Mouse (Mus musculus): ENCODE measurements around the gene Usp10.
A peak's percentile ranks its signal among the peaks of the same experiment; 100 is the strongest.

The Usp10 gene

GRCm38 (mm10) chr8:119909944-119910546, at the start of gene Usp10:
Gene Usp10 (plus strand): TSS chr8:119910360.
- DNase-seq (ENCODE audit: low spot score): no peak

- DNase-seq (ENCODE audit: low spot score): peak; percentile 96
Measured at GRCm38 (mm10) chr8:119861706-119862389, 48.3 kb upstream of the Usp10 start, which contains the start of gene Klhl36. Gene Klhl36 (plus strand): TSS chr8:119862266.

- DNase-seq (ENCODE audit: low spot score): no peak
Measured at GRCm38 (mm10) chr8:119862390-119862734, 47.8 kb upstream of the Usp10 start.

GRCm38 (mm10) chr8:119862749-119863148, 47.4 kb upstream of the Usp10 start:
- DNase-seq (ENCODE audit: low spot score): no peak

GRCm38 (mm10) chr8:119869616-119870015, 40.5 kb upstream of the Usp10 start:
- no peak for DNase-seq (ENCODE audit: low spot score)

GRCm38 (mm10) chr8:119873181-119873580, 37.0 kb upstream of the Usp10 start:
- no peak for DNase-seq (ENCODE audit: low spot score)

GRCm38 (mm10) chr8:119881301-119881700, 28.9 kb upstream of the Usp10 start:
- DNase-seq (ENCODE audit: low spot score): no peak

- no peak for DNase-seq (ENCODE audit: low spot score)
Measured at GRCm38 (mm10) chr8:119881917-119882316, 28.2 kb upstream of the Usp10 start.

- no peak for DNase-seq (ENCODE audit: low spot score)
Measured at GRCm38 (mm10) chr8:119883281-119883680, 26.9 kb upstream of the Usp10 start.

GRCm38 (mm10) chr8:119885612-119886011, 24.5 kb upstream of the Usp10 start:
- DNase-seq (ENCODE audit: low spot score): no peak

- no peak for DNase-seq (ENCODE audit: low spot score)
Measured at GRCm38 (mm10) chr8:119887130-119887529, 23.0 kb upstream of the Usp10 start.

- DNase-seq (ENCODE audit: low spot score): no peak
Measured at GRCm38 (mm10) chr8:119888012-119888411, 22.1 kb upstream of the Usp10 start.

- no peak for DNase-seq (ENCODE audit: low spot score)
Measured at GRCm38 (mm10) chr8:119897069-119897468, 13.1 kb upstream of the Usp10 start.

- DNase-seq (ENCODE audit: low spot score): no peak
Measured at GRCm38 (mm10) chr8:119897933-119898332, 12.2 kb upstream of the Usp10 start.

GRCm38 (mm10) chr8:119901349-119901748, 8.8 kb upstream of the Usp10 start:
- DNase-seq (ENCODE audit: low spot score): no peak

GRCm38 (mm10) chr8:119901952-119902351, 8.2 kb upstream of the Usp10 start:
- no peak for DNase-seq (ENCODE audit: low spot score)

GRCm38 (mm10) chr8:119904323-119904911, 5.7 kb upstream of the Usp10 start:
- DNase-seq (ENCODE audit: low spot score): no peak

- DNase-seq (ENCODE audit: low spot score): peak; percentile 92
Measured at GRCm38 (mm10) chr8:119910547-119911257, 542 bp downstream of the Usp10 start, which contains the start of gene Gm20388. Gene Gm20388 (plus strand): TSS chr8:119910841.

GRCm38 (mm10) chr8:119911258-119911962, 1.2 kb downstream of the Usp10 start:
- no peak for DNase-seq (ENCODE audit: low spot score)

- DNase-seq (ENCODE audit: low spot score): no peak
Measured at GRCm38 (mm10) chr8:119912643-119913042, 2.5 kb downstream of the Usp10 start.

- DNase-seq (ENCODE audit: low spot score): no peak
Measured at GRCm38 (mm10) chr8:119913181-119913580, 3.0 kb downstream of the Usp10 start.

- no peak for DNase-seq (ENCODE audit: low spot score)
Measured at GRCm38 (mm10) chr8:119914161-119914560, 4.0 kb downstream of the Usp10 start.
